Mouse (Mus musculus): ENCODE measurements around the gene Rnase1.

DNA sequence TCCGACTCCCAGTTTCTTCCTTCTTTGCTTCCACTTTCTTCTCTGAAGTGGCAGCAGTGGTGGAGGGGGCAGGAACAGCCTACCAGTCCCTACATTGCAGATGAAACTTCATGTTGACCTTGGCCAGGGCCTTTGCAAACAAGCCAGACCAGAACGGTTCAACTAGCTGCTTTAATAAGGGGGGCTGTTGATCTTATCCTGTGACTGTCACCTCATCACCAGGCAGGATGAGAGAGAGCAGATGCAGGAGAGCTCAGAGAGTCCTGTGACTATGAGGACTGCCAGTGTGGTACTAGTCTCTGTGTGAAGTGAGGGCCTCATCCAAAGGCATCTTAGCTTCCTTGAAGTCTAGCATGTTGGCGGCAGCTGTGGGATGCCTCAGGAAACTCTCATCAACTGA lies 1.4 kb upstream of the Rnase1 start:
- no peak for TF ChIP-seq CTCF (IDR thresholded peaks at IDR 0.05; ENCODE audit: insufficient read depth, low read depth, low read length)
- TF ChIP-seq POLR2A (IDR thresholded peaks at IDR 0.05; ENCODE audit: insufficient read depth, low read depth, low read length) = no peak

Data from olfactory bulb, adult 2 months (tissue).